Mouse (Mus musculus) midbrain, embryonic 15.5 days (tissue): ENCODE measurements at regions not wholly inside any gene's neighbourhood (a gene's known extent, or its start where the extent isn't known, plus 50 kb on each side); places are given as distances from the start of the nearest gene placed in this dataset.

Experiments
- ATAC-seq: fragments of 200-750 bp; cut with Nextera tagmentation; replicated peaks from 2 replicates; pipeline ENCODE4 v1.8.0; 2017; ENCODE audit warnings: moderate TSS enrichment
- H3K27ac ChIP-seq: fragments of 300-500 bp; sonication (generic); 2 replicates; pipeline ENCODE4 v1.5.1; 2015; ENCODE audit warnings: mild to moderate bottlenecking, inconsistent platforms
- H3K27me3 ChIP-seq: fragments of 300-500 bp; sonication (generic); replicated peaks from 2 replicates; pipeline ENCODE4 v1.6.1; 2015; ENCODE audit warnings: inconsistent platforms
- H3K36me3 ChIP-seq: fragments of 300-500 bp; sonication (generic); replicated peaks from 2 replicates; pipeline ENCODE4 v1.6.1; 2015; ENCODE audit warnings: inconsistent platforms
- H3K4me1 ChIP-seq: fragments of 300-500 bp; sonication (generic); 2 replicates; pipeline ENCODE4 v1.6.1; 2015; ENCODE audit warnings: inconsistent platforms
- H3K4me2 ChIP-seq: fragments of 300-500 bp; sonication (generic); 2 replicates; pipeline ENCODE4 v1.6.1; 2015; ENCODE audit warnings: inconsistent platforms, mild to moderate bottlenecking, moderate library complexity
- H3K4me3 ChIP-seq: fragments of 300-500 bp; sonication (generic); 2 replicates; pipeline ENCODE4 v1.5.1; 2015; ENCODE audit warnings: mild to moderate bottlenecking, inconsistent platforms
- H3K9ac ChIP-seq: fragments of 300-500 bp; sonication (generic); 2 replicates; pipeline ENCODE4 v1.6.1; 2015; ENCODE audit warnings: mild to moderate bottlenecking, inconsistent platforms
- H3K9me3 ChIP-seq: fragments of 300-500 bp; sonication (generic); 2 replicates; pipeline ENCODE4 v1.6.1; 2016; ENCODE audit warnings: inconsistent platforms
- WGBS: fragments of 180-500 bp; shearing (Covaris S2); methylation state at CpG from one replicate; pipeline ENCODE4 v1.1.7; 2015; ENCODE audit warnings: mixed read lengths; 5-methylcytosine and 5-hydroxymethylcytosine counted together

DNA sequence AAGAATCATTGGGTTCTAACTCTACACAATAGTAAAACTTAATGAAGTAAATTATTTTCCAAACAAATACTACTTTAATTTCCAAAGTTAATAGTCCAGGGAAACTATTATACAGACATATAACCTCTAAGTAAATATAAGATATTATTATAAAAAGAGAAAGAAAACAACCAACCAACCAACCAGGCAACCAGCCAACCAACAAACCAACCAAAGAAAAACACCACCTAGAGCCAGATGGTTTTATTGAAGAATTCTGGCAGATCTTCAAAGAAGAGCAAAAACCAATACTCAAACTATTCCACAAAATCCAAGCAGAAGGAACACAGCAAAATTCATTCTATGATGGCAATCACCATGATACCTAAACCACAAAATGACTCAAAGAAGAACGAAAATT lies 1418.0 kb upstream of the Pabpc4l start:
- Histone ChIP-seq H3K4me2 (no peak overlapping the region), H3K9me3 (no peaks in the 10 kb centered on the region), H3K36me3 (no peaks in the 10 kb centered on the region), H3K4me1 (no peaks in the 10 kb centered on the region), H3K4me3 (no peak overlapping the region), H3K9ac (no peak overlapping the region), H3K27ac (no peak overlapping the region), H3K27me3 (no peaks in the 10 kb centered on the region)
- 84% methylated on average over 1 of the region's 1 CpGs for WGBS
- ATAC-seq, result no peak

DNA sequence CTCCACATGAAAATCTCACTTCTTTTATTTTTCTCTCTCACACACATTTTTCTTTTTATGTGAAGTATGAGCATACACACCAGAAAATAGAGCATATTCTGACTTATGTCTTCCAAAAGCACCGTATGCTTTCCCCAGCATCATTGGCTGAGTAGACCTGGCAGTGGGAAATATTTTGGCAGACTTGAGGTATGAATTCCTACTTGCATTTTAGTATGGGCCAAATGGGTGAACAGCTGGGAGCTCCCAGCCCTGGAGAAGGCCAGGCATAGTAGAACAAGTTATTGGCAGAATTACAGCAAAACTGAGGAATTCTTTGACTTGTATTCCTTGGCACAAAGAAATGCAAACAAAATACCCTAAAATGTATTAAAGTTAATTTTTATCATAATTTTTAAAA lies 1415.6 kb upstream of the Pabpc4l start:
- Histone ChIP-seq H3K9me3 (no peaks in the 10 kb centered on the region), H3K27me3 (no peaks in the 10 kb centered on the region), H3K36me3 (no peaks in the 10 kb centered on the region), H3K27ac (no peak overlapping the region), H3K4me1 (no peaks in the 10 kb centered on the region), H3K9ac (no peak overlapping the region), H3K4me3 (no peak overlapping the region), H3K4me2 (no peak overlapping the region)
- ATAC-seq, result no peak
- 85% methylated on average over 1 of the region's 1 CpGs for WGBS

DNA sequence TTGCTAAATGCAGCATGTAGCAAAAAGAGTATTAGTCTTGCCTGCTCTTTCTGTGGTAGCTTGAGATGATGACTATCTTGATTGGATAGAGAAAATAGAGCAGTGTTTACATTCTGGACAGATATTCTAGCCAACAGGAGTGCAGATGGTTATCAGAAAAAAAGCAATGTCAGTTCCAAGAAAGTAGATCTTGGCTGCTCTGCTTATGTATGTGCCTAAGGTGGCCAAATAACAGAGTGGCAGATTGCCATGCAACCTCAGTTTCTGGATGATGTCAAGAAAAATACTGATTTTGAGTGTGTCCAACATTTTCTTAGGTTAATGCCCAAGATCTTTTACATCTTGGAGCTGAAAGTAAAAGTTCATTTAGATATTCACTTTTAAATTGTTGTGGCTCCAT lies 1397.6 kb upstream of the Pabpc4l start:
- H3K4me3 ChIP-seq, result no peak overlapping the region
- no peak for ATAC-seq
- no peaks in the 10 kb centered on the region for H3K4me1 ChIP-seq
- no peaks in the 10 kb centered on the region for H3K27me3 ChIP-seq
- H3K9me3 ChIP-seq, result no peaks in the 10 kb centered on the region
- no peak overlapping the region for H3K27ac ChIP-seq
- H3K4me2 ChIP-seq, result no peak overlapping the region
- no peak overlapping the region for H3K9ac ChIP-seq
- no peaks in the 10 kb centered on the region for H3K36me3 ChIP-seq

DNA sequence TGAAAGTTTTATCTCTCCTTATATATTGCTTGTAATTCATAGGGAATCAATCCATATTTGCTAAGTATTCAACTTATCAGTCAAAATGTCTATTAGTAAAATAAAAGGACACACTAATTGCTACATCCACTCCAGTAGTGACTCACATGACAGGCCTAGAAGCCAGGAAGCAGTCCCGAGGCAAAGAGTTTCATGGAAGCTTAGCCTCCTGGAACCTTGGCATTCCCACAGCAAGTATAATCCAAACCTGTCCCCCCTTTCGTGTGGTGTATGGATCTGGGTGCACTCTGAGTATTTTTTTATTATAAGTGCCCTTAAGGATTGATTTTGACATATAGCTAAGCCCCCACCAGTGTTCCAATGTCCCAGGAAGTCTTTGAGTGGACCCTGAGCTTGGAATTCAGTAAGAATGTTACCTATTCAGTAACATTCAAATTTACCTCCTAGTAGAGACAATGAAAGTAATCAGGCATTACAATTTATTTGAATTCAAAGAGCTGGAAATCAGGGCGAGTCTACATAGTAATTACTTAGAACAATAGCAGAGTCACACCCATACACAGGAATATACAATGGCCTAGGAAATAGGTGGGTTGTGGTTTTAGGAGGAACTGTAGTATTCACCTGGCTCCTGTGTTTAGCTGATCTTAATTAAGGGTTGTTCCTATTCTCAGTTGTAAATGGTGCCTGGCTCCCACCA lies 1388.7 kb upstream of the Pabpc4l start:
- Histone ChIP-seq H3K9me3 (no peaks in the 10 kb centered on the region), H3K4me3 (no peak overlapping the region), H3K4me2 (no peak overlapping the region), H3K9ac (no peak overlapping the region), H3K27me3 (no peaks in the 10 kb centered on the region), H3K36me3 (no peaks in the 10 kb centered on the region), H3K4me1 (no peaks in the 10 kb centered on the region), H3K27ac (no peak overlapping the region)
- ATAC-seq, result no peak
- 75% methylated on average over 3 of the region's 3 CpGs for WGBS

DNA sequence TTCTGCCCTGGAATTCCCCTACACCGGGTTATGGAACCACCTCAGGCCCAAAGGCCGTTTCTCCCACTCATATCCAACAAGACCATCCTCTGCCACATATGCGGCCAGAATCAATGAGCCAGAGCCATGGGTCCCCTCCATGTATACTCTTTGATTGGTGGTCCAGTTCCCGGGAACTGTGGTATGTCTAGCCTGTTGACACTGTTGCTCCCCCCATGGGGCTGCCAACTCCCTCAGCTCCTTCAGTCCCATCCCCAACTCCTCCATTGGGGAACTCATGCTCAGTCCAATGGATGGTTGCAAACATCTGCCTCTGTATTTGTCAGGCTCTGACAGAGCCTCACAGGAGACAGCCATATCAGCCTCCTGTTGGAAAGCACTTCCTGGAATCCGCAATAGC lies 1370.3 kb upstream of the Pabpc4l start:
- WGBS, result 96% methylated on average over 5 of the region's 5 CpGs
- H3K4me2 ChIP-seq, result no peak overlapping the region
- H3K9me3 ChIP-seq, result no peaks in the 10 kb centered on the region
- no peak for ATAC-seq
- H3K4me1 ChIP-seq, result no peaks in the 10 kb centered on the region
- no peaks in the 10 kb centered on the region for H3K36me3 ChIP-seq
- no peak overlapping the region for H3K27ac ChIP-seq
- H3K4me3 ChIP-seq, result no peak overlapping the region
- H3K9ac ChIP-seq, result no peak overlapping the region
- no peaks in the 10 kb centered on the region for H3K27me3 ChIP-seq

DNA sequence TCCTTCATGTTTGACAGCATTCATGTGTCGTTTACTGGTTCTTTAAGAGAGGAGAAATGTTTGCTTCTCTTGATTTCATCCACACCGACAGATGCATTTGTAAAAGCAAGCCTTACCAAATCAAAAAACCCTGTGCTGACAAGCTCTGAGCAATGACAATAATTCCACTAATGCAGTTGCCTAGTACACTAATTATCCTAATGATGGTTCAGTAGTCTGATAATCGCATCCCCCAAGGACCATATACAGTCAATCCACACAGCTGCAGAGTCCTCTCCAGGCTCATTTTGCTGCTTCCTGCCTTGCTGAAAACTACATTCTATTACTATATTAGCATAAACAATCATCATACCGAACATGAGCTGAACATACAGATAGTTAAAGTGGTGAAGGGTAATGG lies 1369.5 kb upstream of the Pabpc4l start:
- WGBS, result 82% methylated on average over 4 of the region's 4 CpGs
- H3K27me3 ChIP-seq, result no peaks in the 10 kb centered on the region
- H3K9me3 ChIP-seq, result no peaks in the 10 kb centered on the region
- H3K27ac ChIP-seq, result no peak overlapping the region
- H3K4me2 ChIP-seq, result no peak overlapping the region
- no peaks in the 10 kb centered on the region for H3K4me1 ChIP-seq
- H3K9ac ChIP-seq, result no peak overlapping the region
- ATAC-seq, result 0 out of 2 replicates have a peak, but pooled peaks have one; percentile 27
- H3K4me3 ChIP-seq, result no peak overlapping the region
- no peaks in the 10 kb centered on the region for H3K36me3 ChIP-seq
